In genomic region chr16:97443670-97444263, GRCm38 (mm10) we compare ENCODE assay signal across 8 mouse cellular contexts. TPM values are rescaled to one million over a fixed set of nuclear protein-coding genes. Genes with fewer than 3 reads are reported as not detected.
DNase-seq lines count a peak whose midpoint lies in the region; ATAC-seq and TF ChIP-seq lines count a peak whose summit lies in the region.

No protein-coding gene starts in this region.

- 0 out of 2 replicates have a peak, but pooled peaks have one; percentile 29 for ATAC-seq in embryonic facial prominence, embryonic 15.5 days (ENCODE audit: insufficient number of reproducible peaks, low FRiP score, low TSS enrichment, low read depth)
- ATAC-seq in liver, embryonic 14.5 days (ENCODE audit: insufficient read depth): 0 out of 2 replicates have a peak, but pooled peaks have one; percentile 28

- no peak overlapping the region for H3K27ac ChIP-seq in embryonic facial prominence, embryonic 15.5 days (replicated peaks)
- H3K27ac ChIP-seq in liver, embryonic 14.5 days: no peak overlapping the region

- no peak for TF ChIP-seq EP300 in liver, embryonic 14.5 days (IDR thresholded peaks at IDR 0.05; ENCODE audit: low read depth)

- no peaks in the 10 kb centered on the region for H3K27me3 ChIP-seq in embryonic facial prominence, embryonic 15.5 days
- no peaks in the 10 kb centered on the region for H3K27me3 ChIP-seq in liver, embryonic 14.5 days (ENCODE audit: control insufficient read depth, insufficient read depth, low read length)

- no peak overlapping the region for H3K4me2 ChIP-seq in embryonic facial prominence, embryonic 15.5 days (replicated peaks)
- no peak overlapping the region for H3K4me2 ChIP-seq in liver, embryonic 14.5 days (ENCODE audit: low read depth)

- H3K36me3 ChIP-seq in embryonic facial prominence, embryonic 15.5 days: no peaks in the 10 kb centered on the region
- H3K36me3 ChIP-seq in liver, embryonic 14.5 days (replicated peaks; ENCODE audit: control insufficient read depth, insufficient read depth, low read depth): no peaks in the 10 kb centered on the region

- H3K4me1 ChIP-seq in embryonic facial prominence, embryonic 15.5 days: no peaks in the 10 kb centered on the region
- no peaks in the 10 kb centered on the region for H3K4me1 ChIP-seq in liver, embryonic 14.5 days (replicated peaks; ENCODE audit: control insufficient read depth in 2 of 2, insufficient read depth in 2 of 2, low read length in 1 of 2)

- no peak overlapping the region for H3K4me3 ChIP-seq in embryonic facial prominence, embryonic 15.5 days (replicated peaks)
- no peak overlapping the region for H3K4me3 ChIP-seq in liver, embryonic 14.5 days (ENCODE audit: insufficient read depth in 1 of 2, low read depth in 2 of 2, low read length in 2 of 2)

- H3K9ac ChIP-seq in embryonic facial prominence, embryonic 15.5 days: no peak overlapping the region
- H3K9ac ChIP-seq in liver, embryonic 14.5 days (replicated peaks): no peak overlapping the region

- H3K9me3 ChIP-seq in embryonic facial prominence, embryonic 15.5 days (replicated peaks): no peaks in the 10 kb centered on the region
- no peaks in the 10 kb centered on the region for H3K9me3 ChIP-seq in liver, embryonic 14.5 days (ENCODE audit: control insufficient read depth, low read length)

- DNase-seq in thymus, postnatal 0 days (ENCODE audit: low spot score): peak; percentile 60
- DNase-seq in thymus, postnatal 36 days: no peak
- peak; percentile 22 to 58 for DNase-seq in adrenal gland, postnatal 36 days
- peak; percentile 73 for DNase-seq in hindlimb bud, embryonic 11.5 days (ENCODE audit: extremely low spot score, low read depth, low spot score)
- peak; percentile 12 to 38 (median 20) for DNase-seq in liver, embryonic 14.5 days (ENCODE audit: low read depth in 3 of 3, low spot score in 3 of 3)
- peak; percentile 16 for DNase-seq in ovary, postnatal 36 days (ENCODE audit: low spot score)
- DNase-seq in right cerebral cortex, postnatal 4 days: no peak

- TF ChIP-seq CTCF in liver, embryonic 14.5 days (IDR thresholded peaks at IDR 0.05; ENCODE audit: low read depth): peak; percentile 82

- WGBS in embryonic facial prominence, embryonic 15.5 days: 52% methylated on average over 14 of the region's 14 CpGs
- WGBS in liver, embryonic 14.5 days (ENCODE audit: insufficient replicate concordance): 38% methylated on average over 14 of the region's 14 CpGs

RNA-seq across cellular contexts. Expression of gene Mx1, which starts 18.9 kb away (rescaled TPM):
- polyA plus RNA-seq in thymus, postnatal 0 days (2015; fragmentation: Nextera tagmentation; extraction: Ambion mirVana): 1.9 and 2.9 TPM in 2 replicates
- total RNA-seq in adrenal gland, postnatal 36 days (2021): 1 to 10 TPM; 4.3 TPM
- 0.37 and 0.39 TPM in 2 replicates for polyA plus RNA-seq in embryonic facial prominence, embryonic 15.5 days (2015; fragmentation: Nextera tagmentation; extraction: Ambion mirVana)
- 0.29 and 0.46 TPM in 2 replicates for polyA plus RNA-seq in liver, embryonic 14.5 days (2012; rRNA removed)
- 0.16 and 0.48 TPM in 2 replicates for polyA plus RNA-seq in liver, embryonic 14.5 days (2014; fragmentation: Nextera tagmentation; extraction: Ambion mirVana)

Comparison
In these comparisons a context has a peak if more than half of its experiments do, and no peak if none do; other contexts are left out.
1. DNase-seq: peak in thymus, postnatal 0 days (single experiment), adrenal gland, postnatal 36 days (2 of 2), hindlimb bud, embryonic 11.5 days (single experiment), liver, embryonic 14.5 days (3 of 3) and ovary, postnatal 36 days (single experiment); none in thymus, postnatal 36 days (0 of 2) and right cerebral cortex, postnatal 4 days (single experiment).